Mouse (Mus musculus) MEL (cell line): ENCODE measurements around the gene Col4a2.

Experiments
- CTCF ChIP-seq, 3 experiments: IDR thresholded peaks in 2 of 3; conservative IDR thresholded peaks in 1 of 3; 2 replicates each; pipeline ENCODE4 v1.5.1; 2011 to 2012; ENCODE audit warnings: low read length in 3 of 3, low read depth in 2 of 3, mild to moderate bottlenecking in 2 of 3, improper control_type of control experiment in 1 of 3, inconsistent platforms in 1 of 3, mixed read lengths in 1 of 3, moderate library complexity in 1 of 3; ENCODE audit not compliant: control insufficient read depth in 1 of 3, insufficient read depth in 1 of 3, poor library complexity in 1 of 3, severe bottlenecking in 1 of 3
- POLR2A ChIP-seq, 2 experiments: IDR thresholded peaks; 2 replicates each; pipeline ENCODE4 v1.6.1; 2011 to 2012; ENCODE audit warnings: low read length in 2 of 2, mild to moderate bottlenecking in 2 of 2, control low read depth in 1 of 2, improper control_type of control experiment in 1 of 2, low read depth in 1 of 2, moderate library complexity in 1 of 2; ENCODE audit not compliant: control insufficient read depth in 1 of 2, insufficient read depth in 1 of 2, poor library complexity in 1 of 2

GRCm38 (mm10) chr8:11411504-11412124 is 99.0 kb downstream of the Col4a2 start:
- no peak for TF ChIP-seq CTCF (IDR thresholded peaks at IDR 0.05 in 2 of 3, conservative IDR thresholded peaks at IDR 0.05 in 1 of 3; ENCODE audit: control insufficient read depth in 1 of 3, insufficient read depth in 1 of 3, low read depth in 2 of 3, low read length in 3 of 3, poor library complexity in 1 of 3, severe bottlenecking in 1 of 3)
- no peak for TF ChIP-seq POLR2A (IDR thresholded peaks at IDR 0.05; ENCODE audit: control insufficient read depth in 1 of 2, insufficient read depth in 1 of 2, low read depth in 1 of 2, low read length in 2 of 2, poor library complexity in 1 of 2)
